Mouse (Mus musculus): Measurements from ENCODE around the gene Uvrag.

DNA sequence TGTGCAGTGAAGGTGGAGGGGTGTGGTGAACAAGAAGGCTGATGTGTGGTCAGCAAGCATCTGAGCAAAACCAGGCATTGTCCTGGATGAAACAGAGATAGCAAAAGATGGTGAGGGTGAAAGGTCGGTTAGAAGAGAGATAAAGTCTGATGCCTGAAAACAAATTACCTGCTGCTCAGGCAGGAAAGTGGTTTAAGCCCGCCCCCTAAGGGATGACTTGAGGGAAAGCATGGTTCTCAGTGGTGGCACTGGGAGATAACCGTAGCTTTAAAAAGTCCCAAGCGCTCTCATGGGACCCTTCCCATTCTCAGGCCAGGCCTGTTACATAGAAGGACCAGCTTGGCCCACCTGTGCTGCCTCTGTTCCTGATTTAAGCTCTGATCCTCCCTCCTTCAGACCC, 119.7 kb downstream of the Uvrag start:
- no peak for TF ChIP-seq POLR2A (IDR thresholded peaks at IDR 0.05; ENCODE audit: control insufficient read depth, extremely low read depth, insufficient read depth, low read length, poor library complexity)
- TF ChIP-seq CTCF (IDR thresholded peaks at IDR 0.05; ENCODE audit: borderline replicate concordance, control insufficient read depth, extremely low read depth, insufficient read depth, low read length, poor library complexity): no peak

Data from thymus, adult 2 months (tissue).